Mouse (Mus musculus) kidney, embryonic 14.5 days (tissue): ENCODE data around the gene Crocc. TPM values are rescaled to one million over a fixed set of nuclear protein-coding genes. Genes with fewer than 3 reads are reported as not detected.

Experiments used
- ATAC-seq: fragments of 200-750 bp; cut with Nextera tagmentation; 2 replicates; pipeline ENCODE4 v1.8.0; 2017; ENCODE audit warnings: moderate number of reproducible peaks, mild to moderate bottlenecking, moderate TSS enrichment, moderate library complexity; ENCODE audit not compliant: low FRiP score, low TSS enrichment
- H3K27ac ChIP-seq: fragments of 300-500 bp; sonication (generic); 2 replicates; pipeline ENCODE4 v1.5.1; 2014; ENCODE audit warnings: low read depth, mild to moderate bottlenecking, low read length, moderate library complexity, mixed read lengths
- H3K27me3 ChIP-seq: fragments of 300-500 bp; sonication (generic); 2 replicates; pipeline ENCODE4 v1.6.1; 2014; ENCODE audit warnings: mild to moderate bottlenecking, low read length; ENCODE audit not compliant: control insufficient read depth, insufficient read depth
- H3K36me3 ChIP-seq: fragments of 300-500 bp; sonication (generic); 2 replicates; pipeline ENCODE4 v1.6.1; 2014; ENCODE audit warnings: low read length, mixed read lengths; ENCODE audit not compliant: control insufficient read depth, insufficient read depth
- H3K4me1 ChIP-seq: fragments of 300-500 bp; sonication (generic); 2 replicates; pipeline ENCODE4 v1.6.1; 2014; ENCODE audit warnings: low read length, mixed read lengths; ENCODE audit not compliant: control insufficient read depth, insufficient read depth
- H3K4me2 ChIP-seq: fragments of 300-500 bp; sonication (generic); replicated peaks from 2 replicates; pipeline ENCODE4 v1.6.1; 2014; ENCODE audit warnings: low read depth, mild to moderate bottlenecking, low read length
- H3K4me3 ChIP-seq: fragments of 300-500 bp; sonication (generic); 2 replicates; pipeline ENCODE4 v1.5.1; 2014; ENCODE audit warnings: mild to moderate bottlenecking, low read length
- H3K9ac ChIP-seq: fragments of 300-500 bp; sonication (generic); 2 replicates; pipeline ENCODE4 v1.6.1; 2014; ENCODE audit warnings: low read depth, mild to moderate bottlenecking, low read length, moderate library complexity
- H3K9me3 ChIP-seq: fragments of 300-500 bp; sonication (generic); 2 replicates; pipeline ENCODE4 v1.6.1; 2016; ENCODE audit warnings: low read length; ENCODE audit not compliant: control insufficient read depth
- WGBS: fragments of 180-500 bp; shearing (Covaris S2); extraction: QIAGEN DNeasy Blood & Tissue Kit; methylation state at CpG from one replicate; pipeline ENCODE4 v1.1.7; 2014; 5-methylcytosine and 5-hydroxymethylcytosine counted together
- polyA plus RNA-seq: library from polyadenylated mRNA; unstranded; fragments of >200 nt; fragmentation: Nextera tagmentation; extraction: Ambion mirVana; gene quantifications from 2 replicates; pipeline ENCODE4 v1.2.1, GENCODE M21; 2014

Gene Crocc
- polyA plus RNA-seq, 1 experiment from 2014 or later, result 13.2 TPM

DNA sequence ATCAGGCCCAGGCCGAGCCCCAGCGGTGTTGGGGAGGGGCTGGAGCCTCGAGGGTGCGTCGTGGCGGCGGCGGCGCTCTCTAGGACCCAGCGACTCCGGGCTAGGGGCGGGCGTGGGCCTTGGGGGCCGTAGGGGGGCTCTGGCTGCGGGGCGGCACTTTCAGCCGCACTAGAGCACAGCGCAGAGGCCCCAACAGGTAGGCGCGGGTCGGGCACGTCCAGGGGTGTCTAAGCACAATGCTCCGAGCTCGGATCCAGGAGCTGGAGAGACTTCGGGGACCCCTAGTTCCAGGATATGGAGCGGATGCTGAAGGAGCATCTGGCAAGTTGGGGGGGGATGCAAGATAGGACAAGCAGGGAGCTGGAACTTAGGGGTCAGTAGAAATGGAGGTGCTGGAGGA is 49.8 kb downstream of the Crocc start:
- peak; percentile 78 for ATAC-seq
- WGBS, result 1% methylated on average over 17 of the region's 26 CpGs
- H3K9ac ChIP-seq, result peak overlapping the region; percentile 80
- no peaks in the 10 kb centered on the region for H3K9me3 ChIP-seq
- H3K4me2 ChIP-seq, result peak overlapping the region; percentile 54
- no peaks in the 10 kb centered on the region for H3K27me3 ChIP-seq
- H3K4me3 ChIP-seq, result peak overlapping the region; percentile 60
- H3K4me1 ChIP-seq, result peaks cover 14% of the 10 kb centered on the region
- peaks cover 50% of the 10 kb centered on the region for H3K36me3 ChIP-seq
- H3K27ac ChIP-seq, result peak overlapping the region; percentile 73

DNA sequence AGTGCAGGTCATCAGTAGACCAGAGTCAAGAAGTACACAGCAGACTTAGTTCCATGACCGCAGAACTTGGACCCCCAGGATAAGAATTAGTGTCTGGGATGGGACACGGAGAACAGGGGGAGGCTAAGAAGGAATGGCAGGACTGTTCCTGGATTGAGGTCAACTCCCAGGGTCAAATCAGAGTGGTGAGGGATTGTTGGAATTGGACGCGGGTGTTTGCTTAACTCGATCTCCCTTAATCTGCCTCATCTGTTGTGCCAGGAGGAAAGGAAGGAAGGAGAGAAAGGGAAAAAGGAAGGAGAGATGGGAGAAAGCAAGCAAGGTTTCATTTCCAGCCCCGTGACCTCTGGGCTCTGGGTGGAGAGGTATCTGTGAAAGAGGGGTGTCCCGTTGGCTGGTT is 50.2 kb downstream of the Crocc start, which contains the start of gene Mfap2:
Gene Mfap2, plus strand, starts transcription at position 301 of the 400 bp plus-strand sequence.
- H3K4me2 ChIP-seq, result peak within 1 kb of the TSS; percentile 54
- H3K9ac ChIP-seq, result peak within 1 kb of the TSS; percentile 80
- WGBS, result 13% methylated on average over 7 of the region's 7 CpGs
- H3K4me3 ChIP-seq, result peak within 1 kb of the TSS; percentile 60
- H3K27ac ChIP-seq, result peak within 1 kb of the TSS; percentile 73
- H3K27me3 ChIP-seq, result no peaks in the 10 kb centered on the region
- H3K36me3 ChIP-seq, result peaks cover 47% of the 10 kb centered on the region
- ATAC-seq, result no peak
- no peaks in the 10 kb centered on the region for H3K9me3 ChIP-seq
- H3K4me1 ChIP-seq, result peaks cover 14% of the 10 kb centered on the region

DNA sequence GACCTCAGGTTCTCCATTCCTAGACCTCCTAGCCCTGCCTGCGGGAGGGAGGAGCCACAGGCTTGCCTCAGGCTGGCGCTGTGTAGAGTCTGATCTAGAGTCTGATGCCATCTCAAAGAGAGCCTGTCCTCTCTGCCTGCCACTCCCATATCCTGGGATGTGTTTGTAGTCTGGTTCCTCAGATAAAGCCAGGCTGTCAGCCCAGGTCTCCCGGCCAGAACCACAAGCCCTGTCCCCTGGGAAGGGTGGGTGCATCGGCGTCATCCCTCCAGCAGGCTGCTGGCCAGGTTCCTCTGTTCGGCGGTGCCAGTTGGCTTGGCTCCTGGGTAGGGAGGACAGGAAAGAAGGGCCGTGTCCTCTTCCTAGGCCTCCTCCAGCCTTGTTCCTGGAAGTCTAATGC is 52.3 kb downstream of the Crocc start:
- WGBS, result 98% methylated on average over 8 of the region's 8 CpGs

DNA sequence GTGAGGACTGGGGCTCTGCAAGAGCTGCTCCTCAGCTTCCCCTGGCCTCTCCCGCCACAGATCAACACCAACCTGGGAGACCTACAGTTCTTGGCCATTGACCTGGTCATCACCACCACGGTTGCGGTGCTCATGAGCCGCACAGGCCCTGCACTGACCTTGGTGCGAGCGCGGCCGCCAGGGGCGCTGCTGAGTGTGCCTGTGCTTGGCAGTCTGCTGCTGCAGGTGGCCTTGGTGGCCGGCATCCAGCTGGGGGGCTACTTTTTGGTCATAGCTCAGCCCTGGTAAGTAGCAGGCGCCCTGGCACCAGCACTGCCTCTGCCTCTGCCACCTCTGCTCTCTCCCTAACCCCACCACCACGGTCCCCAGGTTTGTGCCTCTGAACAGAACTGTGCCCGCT is 54.4 kb downstream of the Crocc start:
- H3K9ac ChIP-seq, result no peak overlapping the region
- no peak overlapping the region for H3K4me3 ChIP-seq
- no peaks in the 10 kb centered on the region for H3K27me3 ChIP-seq
- no peak overlapping the region for H3K27ac ChIP-seq
- WGBS, result 75% methylated on average over 13 of the region's 13 CpGs
- H3K36me3 ChIP-seq, result peaks cover 52% of the 10 kb centered on the region
- H3K9me3 ChIP-seq, result no peaks in the 10 kb centered on the region
- ATAC-seq, result no peak
- H3K4me1 ChIP-seq, result 0 out of 2 replicates have a peak, but pooled peaks cover 4% of the 10 kb centered on the region
- H3K4me2 ChIP-seq, result no peak overlapping the region

More for the DNA sequence above, 52.3 kb downstream of the Crocc start:
- no peaks in the 10 kb centered on the region for H3K9me3 ChIP-seq
- no peak overlapping the region for H3K27ac ChIP-seq
- no peak overlapping the region for H3K4me3 ChIP-seq
- no peaks in the 10 kb centered on the region for H3K27me3 ChIP-seq
- no peak overlapping the region for H3K4me2 ChIP-seq
- no peak overlapping the region for H3K9ac ChIP-seq
- ATAC-seq, result no peak
- H3K36me3 ChIP-seq, result peaks cover 41% of the 10 kb centered on the region
- peaks cover 14% of the 10 kb centered on the region for H3K4me1 ChIP-seq

DNA sequence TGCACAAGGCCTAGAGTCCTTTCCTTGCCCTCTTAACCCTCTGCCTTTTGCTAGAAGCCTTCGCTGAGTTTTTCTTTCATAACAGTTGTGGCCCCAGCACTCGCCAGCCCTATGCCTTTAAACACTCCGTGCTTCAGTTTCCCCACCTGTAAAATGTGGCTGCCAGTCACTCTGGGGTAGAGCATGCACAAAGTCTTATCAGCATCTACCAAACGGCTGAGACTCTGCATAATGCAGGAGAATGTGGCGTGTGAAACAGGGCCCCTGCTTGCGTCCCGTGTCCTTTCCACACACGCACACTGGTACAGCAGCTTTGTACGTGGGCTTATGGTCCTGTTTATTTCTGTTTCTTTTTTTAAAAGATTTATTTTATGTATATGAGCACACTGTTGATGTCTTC is 63.5 kb downstream of the Crocc start:
- Histone ChIP-seq H3K9ac (no peak overlapping the region), H3K9me3 (no peaks in the 10 kb centered on the region), H3K4me2 (no peak overlapping the region), H3K36me3 (peaks cover 76% of the 10 kb centered on the region), H3K27me3 (no peaks in the 10 kb centered on the region), H3K27ac (no peak overlapping the region), H3K4me1 (no peaks in the 10 kb centered on the region), H3K4me3 (no peak overlapping the region)
- ATAC-seq, result no peak
- 95% methylated on average over 9 of the region's 9 CpGs for WGBS

DNA sequence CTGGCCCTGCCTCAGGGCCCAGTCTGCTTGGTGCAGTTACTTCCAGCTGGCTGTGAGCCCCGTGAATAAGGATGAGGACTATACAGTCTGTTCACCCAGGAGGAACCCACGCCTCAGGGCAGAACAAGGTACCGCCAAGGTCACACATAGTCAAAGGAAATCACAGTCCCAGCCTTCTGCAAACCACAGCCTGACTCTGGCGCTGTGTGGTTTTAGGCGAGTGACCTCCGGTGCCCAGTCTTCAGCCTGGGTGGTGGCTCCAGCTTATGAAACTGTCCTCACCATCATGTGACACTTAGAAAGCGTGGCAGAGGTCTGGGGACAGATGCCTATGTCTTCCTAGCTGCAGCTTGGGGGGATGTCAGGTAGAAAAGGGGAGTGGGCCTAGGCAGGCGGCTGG is 64.5 kb downstream of the Crocc start:
- Histone ChIP-seq H3K9ac (no peak overlapping the region), H3K9me3 (no peaks in the 10 kb centered on the region), H3K4me1 (no peaks in the 10 kb centered on the region), H3K27ac (no peak overlapping the region), H3K4me2 (no peak overlapping the region), H3K27me3 (no peaks in the 10 kb centered on the region), H3K36me3 (peaks cover 72% of the 10 kb centered on the region), H3K4me3 (no peak overlapping the region)
- ATAC-seq, result no peak
- WGBS, result 93% methylated on average over 8 of the region's 8 CpGs

DNA sequence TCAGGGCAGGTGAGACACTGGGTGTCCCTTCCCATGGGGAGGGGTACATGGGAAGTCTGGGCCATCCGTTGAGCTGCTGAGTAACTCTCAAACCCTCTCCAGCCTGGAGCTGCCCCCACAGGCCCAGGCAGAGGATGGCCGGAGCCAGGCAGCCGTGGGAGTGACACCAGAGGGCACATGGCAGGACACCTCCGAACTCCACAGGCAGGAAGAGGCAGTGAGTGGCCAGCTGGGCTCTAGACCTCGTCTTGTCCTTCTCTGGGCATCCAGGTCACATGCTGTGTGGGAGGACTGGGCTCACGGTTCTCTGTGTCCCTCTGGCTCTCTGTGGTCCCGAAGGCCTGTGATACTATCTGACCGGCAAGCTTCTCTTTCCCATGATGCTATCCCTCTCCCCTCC is 66.5 kb downstream of the Crocc start:
- Histone ChIP-seq H3K4me3 (no peak overlapping the region), H3K36me3 (peaks cover 60% of the 10 kb centered on the region), H3K9me3 (no peaks in the 10 kb centered on the region), H3K4me1 (peaks cover 3% of the 10 kb centered on the region; the same call in 1 of the 2 replicates), H3K27ac (no peak overlapping the region), H3K9ac (no peak overlapping the region), H3K27me3 (no peaks in the 10 kb centered on the region), H3K4me2 (no peak overlapping the region)
- ATAC-seq, result no peak
- 26% methylated on average over 8 of the region's 8 CpGs for WGBS

DNA sequence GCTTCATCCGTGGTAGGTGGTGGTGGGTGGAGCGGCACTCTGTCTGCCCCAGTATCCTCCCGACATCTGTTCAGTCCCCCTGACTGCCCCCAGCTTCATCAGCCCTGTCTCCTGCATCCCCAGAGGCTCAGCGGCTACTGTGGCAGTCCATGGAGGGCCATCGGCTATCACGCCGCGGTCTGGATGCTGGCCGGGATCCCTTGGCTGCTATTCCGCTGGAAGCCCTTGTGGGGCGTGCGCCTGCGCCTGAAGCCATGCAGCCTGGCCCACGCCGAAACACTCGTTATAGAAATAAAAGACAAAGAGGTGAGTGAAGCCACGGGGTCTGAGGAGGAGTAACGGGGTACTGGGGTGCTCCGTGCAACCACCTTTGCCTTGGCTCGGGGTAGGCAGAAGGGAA is 68.1 kb downstream of the Crocc start:
- peaks cover 53% of the 10 kb centered on the region for H3K36me3 ChIP-seq

DNA sequence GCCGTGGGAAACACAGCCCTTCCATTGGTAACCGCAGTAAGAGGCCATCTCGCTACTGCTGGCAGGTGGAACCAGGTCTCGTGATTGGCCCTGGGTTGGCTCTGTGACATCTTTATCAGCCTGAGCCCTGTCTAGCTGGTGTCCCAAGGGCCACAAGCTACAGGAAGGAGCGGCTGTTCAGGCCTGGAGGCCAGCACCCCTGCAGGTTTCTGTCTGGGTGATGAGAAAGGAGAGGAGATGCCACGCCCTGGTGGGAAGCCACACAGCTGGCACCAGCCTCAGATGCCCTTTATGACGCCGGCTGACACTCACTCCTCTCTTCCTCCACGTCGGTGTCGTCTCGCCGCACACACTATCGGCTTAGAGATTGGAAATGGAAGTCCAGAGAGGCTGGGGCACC is 70.9 kb downstream of the Crocc start:
- Histone ChIP-seq H3K36me3 (peaks cover 26% of the 10 kb centered on the region), H3K4me1 (peaks cover 10% of the 10 kb centered on the region), H3K27ac (no peak overlapping the region), H3K4me3 (no peak overlapping the region), H3K4me2 (no peak overlapping the region), H3K9ac (no peak overlapping the region), H3K27me3 (no peaks in the 10 kb centered on the region), H3K9me3 (no peaks in the 10 kb centered on the region)
- ATAC-seq, result no peak
- 87% methylated on average over 14 of the region's 14 CpGs for WGBS

More for the DNA sequence above, 68.1 kb downstream of the Crocc start:
- H3K27ac ChIP-seq, result no peak overlapping the region
- H3K4me3 ChIP-seq, result no peak overlapping the region
- no peaks in the 10 kb centered on the region for H3K27me3 ChIP-seq
- 86% methylated on average over 20 of the region's 20 CpGs for WGBS
- no peak overlapping the region for H3K4me2 ChIP-seq
- ATAC-seq, result no peak
- no peaks in the 10 kb centered on the region for H3K9me3 ChIP-seq
- peaks cover 10% of the 10 kb centered on the region for H3K4me1 ChIP-seq
- no peak overlapping the region for H3K9ac ChIP-seq
